Mouse (Mus musculus): ENCODE results near the gene Apol9a. TPM values are rescaled to one million over a fixed set of nuclear protein-coding genes. Genes with fewer than 3 reads are reported as not detected.
A peak's percentile ranks its signal among the peaks of the same experiment; 100 is the strongest.

The Apol9a gene
- polyA plus RNA-seq, 1 experiment from 2014 or later, result not detected

DNA sequence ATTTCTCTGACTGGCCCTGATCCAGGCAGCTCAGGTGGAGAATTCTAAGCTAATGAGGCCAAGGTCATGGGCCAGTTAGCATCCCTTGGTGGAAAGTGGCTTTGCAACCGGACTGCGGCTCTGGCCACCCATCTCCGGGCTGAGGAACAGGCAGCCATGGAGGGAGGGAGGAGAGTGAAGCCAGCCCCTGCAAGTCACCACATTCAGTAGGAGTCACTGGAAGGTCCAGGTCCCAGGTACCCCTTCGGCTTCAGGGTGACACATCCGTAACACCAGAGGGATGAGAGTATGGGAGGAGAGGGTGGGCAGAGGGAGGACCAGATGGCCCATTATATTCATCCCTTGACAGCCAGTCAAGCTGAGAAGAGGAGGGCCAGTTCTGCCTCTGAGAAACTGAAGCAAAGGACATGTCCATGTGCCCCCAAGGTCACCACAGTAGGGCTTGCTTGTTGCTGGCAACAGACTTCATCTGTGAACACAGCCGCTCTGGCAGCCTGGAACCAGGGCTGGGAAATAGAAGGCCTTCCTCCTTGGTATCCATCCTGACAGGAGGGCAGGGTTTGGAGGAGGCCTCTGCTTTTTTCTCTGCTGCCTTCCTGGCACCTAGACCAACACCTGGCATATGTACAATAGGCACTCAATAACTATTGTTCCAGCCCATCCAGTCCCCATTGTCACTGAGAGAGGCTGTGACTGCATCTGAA lies 55.9 kb downstream of the Apol9a start:
- Histone ChIP-seq H3K4me1 (peaks cover 67% of the 10 kb centered on the region), H3K27ac (peak overlapping the region; percentile 81), H3K36me3 (no peaks in the 10 kb centered on the region), H3K4me3 (no peak overlapping the region), H3K9me3 (no peaks in the 10 kb centered on the region), H3K27me3 (ENCODE audit: insufficient read depth, poor library complexity, severe bottlenecking) (no peaks in the 10 kb centered on the region)
- no peak for DNase-seq (ENCODE audit: low spot score)
- WGBS, result 75% methylated on average over 6 of the region's 6 CpGs

DNA sequence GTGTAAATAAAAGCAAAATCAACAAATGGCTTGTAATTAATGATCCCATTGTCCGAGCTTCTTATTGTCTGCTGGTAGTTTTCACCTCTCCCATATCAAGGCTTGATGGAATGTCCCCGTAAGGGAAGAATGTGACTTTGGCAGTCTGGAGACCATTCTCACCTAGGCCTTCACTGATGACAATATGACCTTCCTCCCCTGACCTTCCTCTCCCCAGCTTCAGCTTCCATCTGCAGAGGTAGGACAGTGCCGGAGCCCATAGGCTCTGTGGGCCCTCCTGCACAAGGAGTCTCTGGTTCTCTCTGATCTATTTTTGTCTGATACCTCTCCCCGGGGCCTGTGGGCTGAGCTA lies 56.5 kb downstream of the Apol9a start:
- DNase-seq (ENCODE audit: low spot score), result no peak
- peak overlapping the region; percentile 81 for H3K27ac ChIP-seq
- no peaks in the 10 kb centered on the region for H3K27me3 ChIP-seq (ENCODE audit: insufficient read depth, poor library complexity, severe bottlenecking)
- H3K9me3 ChIP-seq, result no peaks in the 10 kb centered on the region
- H3K4me3 ChIP-seq, result no peak overlapping the region
- WGBS, result 38% methylated on average over 4 of the region's 4 CpGs
- no peaks in the 10 kb centered on the region for H3K36me3 ChIP-seq
- peaks cover 64% of the 10 kb centered on the region for H3K4me1 ChIP-seq

Other genes starting within 250 kb of the Apol9a start
- 76.2 and 96.5 TPM in 2 replicates for gene Rbfox2, start 104.1 kb downstream of the Apol9a start, polyA plus RNA-seq (2016; fragmentation: Nextera tagmentation; extraction: Ambion mirVana)
- 0.34 TPM in 1 of 2 replicates, not detected in the other for gene Apol7a, start 12.0 kb downstream of the Apol9a start, polyA plus RNA-seq (2016; fragmentation: Nextera tagmentation; extraction: Ambion mirVana)
- not detected in 2 replicates for gene Apol7b, start 36.4 kb upstream of the Apol9a start, polyA plus RNA-seq (2016; fragmentation: Nextera tagmentation; extraction: Ambion mirVana)
- gene Apol10a, start 65.9 kb upstream of the Apol9a start, polyA plus RNA-seq (2016; fragmentation: Nextera tagmentation; extraction: Ambion mirVana), result not detected in 2 replicates
- gene Apol11a, start 97.1 kb upstream of the Apol9a start, polyA plus RNA-seq (2016; fragmentation: Nextera tagmentation; extraction: Ambion mirVana), result not detected in 2 replicates
- not detected in 2 replicates for gene Apol7c, start 122.2 kb upstream of the Apol9a start, polyA plus RNA-seq (2016; fragmentation: Nextera tagmentation; extraction: Ambion mirVana)
- not detected in 2 replicates for gene 1700025B11Rik, start 150.8 kb upstream of the Apol9a start, polyA plus RNA-seq (2016; fragmentation: Nextera tagmentation; extraction: Ambion mirVana)
- gene Apol10b, start 185.0 kb upstream of the Apol9a start, polyA plus RNA-seq (2016; fragmentation: Nextera tagmentation; extraction: Ambion mirVana), result not detected in 2 replicates
- not detected in 2 replicates for gene Gm36245, start 188.1 kb upstream of the Apol9a start, polyA plus RNA-seq (2016; fragmentation: Nextera tagmentation; extraction: Ambion mirVana)
- not detected in 2 replicates for gene Apol11b, start 232.2 kb upstream of the Apol9a start, polyA plus RNA-seq (2016; fragmentation: Nextera tagmentation; extraction: Ambion mirVana)